Mouse (Mus musculus) adrenal gland, postnatal 14 days (tissue): Measurements from ENCODE around the gene Ap2b1. TPM values are rescaled to one million over a fixed set of nuclear protein-coding genes. Genes with fewer than 3 reads are reported as not detected.

ENCODE experiments used
- DNase-seq: peaks from one replicate; pipeline ENCODE4 v3.0.0; 2021; ENCODE audit warnings: mixed read lengths
- total RNA-seq: library from RNA; stranded (reverse); gene quantifications from 2 replicates; pipeline ENCODE4 v1.2.3, GENCODE M21; 2021

The Ap2b1 gene
- total RNA-seq, 1 experiment from 2014 or later: 86.9 TPM

DNA sequence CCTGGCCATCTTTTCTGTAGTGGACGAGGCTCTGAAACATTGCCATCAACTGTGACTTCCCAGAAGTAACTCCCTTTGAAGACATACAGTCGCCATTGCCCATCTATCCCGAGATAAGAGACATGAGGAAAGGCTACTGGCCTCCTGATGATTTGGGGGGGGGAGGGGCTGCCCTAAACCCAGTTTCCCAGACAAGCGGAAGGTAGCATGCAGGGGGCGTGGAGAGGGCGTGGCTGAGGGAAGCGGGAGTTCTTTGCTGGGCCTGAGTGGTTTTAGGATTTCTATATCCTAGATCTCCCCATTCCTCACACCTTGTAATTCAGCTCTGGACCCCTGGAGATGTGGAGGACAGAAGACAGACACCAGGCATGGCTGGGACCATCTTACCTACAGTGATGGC is 145.0 kb downstream of the Ap2b1 start:
- DNase-seq: no peak

DNA sequence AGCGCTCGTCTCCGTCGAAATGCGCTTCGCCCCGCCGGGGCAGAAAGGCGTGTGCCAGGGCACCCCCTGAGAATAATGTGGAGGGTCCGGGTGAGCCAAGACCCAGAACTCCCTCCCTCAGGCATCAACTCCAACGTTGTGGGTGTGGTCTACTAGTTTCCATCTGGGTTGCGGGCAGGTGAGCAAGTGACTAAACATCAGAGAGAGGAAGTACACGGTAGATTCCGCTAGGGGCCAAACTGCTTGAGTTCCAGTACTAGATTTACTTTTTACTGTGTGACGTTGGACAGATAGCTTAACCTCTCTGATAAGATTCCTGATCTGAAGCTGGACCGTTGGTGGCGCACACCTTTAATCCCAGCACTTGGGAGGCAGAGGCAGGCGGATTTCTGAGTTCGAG is 146.2 kb downstream of the Ap2b1 start:
- no peak for DNase-seq

DNA sequence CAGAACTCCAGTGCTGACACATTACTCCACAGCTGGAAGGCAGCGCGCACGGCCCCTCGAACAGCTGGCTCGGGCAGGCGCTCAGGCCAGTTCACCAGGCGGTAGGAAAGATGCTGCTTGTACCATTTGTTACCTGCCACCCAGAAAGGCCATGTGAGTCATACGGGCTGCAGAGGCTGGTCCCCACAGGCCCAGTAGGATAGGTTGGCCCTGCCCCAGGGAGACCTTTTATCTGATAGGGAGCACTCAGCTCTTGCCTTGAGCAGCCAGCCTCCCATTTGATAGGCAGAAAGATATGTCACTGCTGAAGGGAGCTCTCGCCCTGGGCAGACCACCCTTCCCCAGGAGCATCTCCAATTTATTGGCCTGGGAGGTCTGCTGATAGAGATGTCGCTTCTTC is 148.8 kb downstream of the Ap2b1 start:
- peak; percentile 38 for DNase-seq

DNA sequence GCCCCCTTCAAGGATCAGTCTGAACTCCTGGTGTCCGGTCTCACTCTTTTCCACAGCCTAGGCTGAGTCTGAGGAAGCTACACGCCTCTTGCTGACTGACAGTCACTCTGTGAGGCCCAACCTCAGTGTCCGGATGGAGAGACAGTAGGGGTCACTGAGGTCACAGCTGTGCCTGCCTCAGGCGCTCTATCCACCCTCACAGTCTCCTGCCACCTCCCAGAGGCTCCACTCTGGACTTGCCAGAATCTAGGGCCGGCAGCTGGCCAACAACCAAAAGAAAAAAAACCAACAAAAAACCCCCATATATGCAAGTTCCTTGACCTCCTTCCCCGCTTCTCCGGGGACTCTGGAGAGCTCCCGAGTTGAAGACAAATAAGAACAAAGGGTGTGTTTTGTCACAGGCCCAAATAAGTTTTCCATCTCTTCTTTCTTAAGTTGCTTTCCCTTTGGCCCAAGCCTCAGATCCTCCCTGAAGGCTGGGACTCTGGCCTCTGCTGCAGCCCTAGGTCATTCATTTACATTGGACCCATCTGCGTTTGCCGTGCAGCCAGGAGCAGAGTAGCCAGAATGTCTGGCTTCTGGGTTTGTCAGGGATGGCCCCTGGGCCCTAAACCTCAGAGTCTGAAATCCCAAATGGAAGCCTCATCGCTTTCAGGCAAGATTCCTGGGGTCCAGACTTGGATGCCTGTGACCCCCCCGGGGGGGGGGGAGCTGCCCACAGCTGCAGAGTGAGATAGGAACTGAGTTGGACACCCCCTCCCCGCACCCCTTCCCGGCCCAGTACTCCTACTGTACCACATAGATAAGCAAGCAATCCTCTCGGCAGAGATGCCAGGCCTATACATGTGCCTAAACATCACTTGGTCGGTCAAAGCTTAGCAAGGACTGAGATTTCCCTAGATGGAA is 149.4 kb downstream of the Ap2b1 start:
- DNase-seq: peak; percentile 57

DNA sequence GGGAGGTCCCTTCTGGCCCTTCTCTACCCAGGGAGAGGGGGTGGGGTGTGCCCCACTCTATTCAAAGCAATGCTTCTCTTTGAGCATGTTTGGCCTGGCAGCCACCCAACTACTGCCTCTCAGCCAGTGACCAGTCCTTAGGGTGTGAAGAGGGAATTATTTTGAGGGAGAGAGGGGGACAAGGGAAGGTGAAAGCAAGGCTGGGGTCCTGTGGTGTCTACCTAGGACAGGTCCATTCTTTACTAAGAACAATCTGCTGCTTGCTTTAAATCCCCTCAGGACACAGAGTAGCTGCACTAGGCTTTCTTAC is 150.1 kb downstream of the Ap2b1 start:
- peak; percentile 64 for DNase-seq

DNA sequence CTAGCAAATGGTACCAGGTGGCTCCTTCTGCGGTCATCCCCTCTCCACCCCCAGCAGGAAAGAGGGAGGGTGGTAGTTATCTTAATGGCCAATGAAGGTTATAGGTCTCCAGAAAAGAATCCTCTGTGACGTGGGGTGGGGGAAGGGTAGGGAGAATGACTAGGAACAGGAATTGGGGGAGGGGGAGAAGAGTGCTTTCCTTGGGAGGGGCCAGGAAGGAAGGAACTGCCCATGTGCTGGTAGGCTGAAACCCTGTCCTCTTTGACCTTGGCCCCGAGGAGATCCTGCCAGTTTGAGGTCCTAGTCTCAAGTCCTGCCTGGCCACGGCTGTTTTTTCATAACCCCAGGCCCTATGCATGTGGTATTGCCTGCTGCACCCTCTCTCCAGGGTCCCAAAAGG is 150.5 kb downstream of the Ap2b1 start:
- peak; percentile 57 for DNase-seq

DNA sequence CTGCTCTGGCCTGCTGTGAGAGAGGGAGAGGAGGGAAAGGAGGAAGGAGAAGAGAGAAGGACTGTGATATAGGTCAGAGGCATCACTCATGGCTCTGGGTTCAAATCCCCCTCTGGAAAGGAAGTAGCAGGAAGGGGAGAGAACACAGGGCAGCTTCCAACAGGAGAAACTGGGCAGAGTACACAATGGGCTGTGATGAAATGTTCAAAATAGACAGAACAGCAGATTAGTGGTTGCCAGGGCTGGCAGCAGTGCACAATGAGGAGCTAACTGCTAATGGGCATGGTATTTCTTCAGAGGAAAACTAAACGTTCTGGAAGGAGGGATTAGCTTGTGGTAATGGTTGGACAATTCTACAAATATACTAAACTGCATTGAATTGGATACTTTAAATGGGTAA is 151.7 kb downstream of the Ap2b1 start:
- no peak for DNase-seq

DNA sequence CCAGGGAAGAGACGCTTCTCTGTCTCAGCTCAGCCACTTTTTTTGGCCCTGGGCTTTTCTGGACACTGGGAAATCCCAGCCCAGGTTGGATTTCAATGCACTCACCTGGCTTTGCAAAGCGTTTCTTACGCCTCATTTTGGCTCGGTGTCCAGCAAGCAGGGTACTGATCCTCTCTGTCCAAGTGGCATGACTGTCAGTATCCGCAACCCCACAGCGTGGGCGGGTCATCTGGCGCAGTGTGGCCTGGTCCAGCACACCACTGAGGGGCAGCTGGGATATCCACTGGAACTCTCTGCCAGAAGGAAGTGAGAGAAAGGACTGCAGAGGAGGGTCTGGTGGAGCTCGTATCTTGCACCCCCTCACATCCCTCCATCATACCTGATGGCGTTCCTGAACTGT is 152.5 kb downstream of the Ap2b1 start:
- no peak for DNase-seq

DNA sequence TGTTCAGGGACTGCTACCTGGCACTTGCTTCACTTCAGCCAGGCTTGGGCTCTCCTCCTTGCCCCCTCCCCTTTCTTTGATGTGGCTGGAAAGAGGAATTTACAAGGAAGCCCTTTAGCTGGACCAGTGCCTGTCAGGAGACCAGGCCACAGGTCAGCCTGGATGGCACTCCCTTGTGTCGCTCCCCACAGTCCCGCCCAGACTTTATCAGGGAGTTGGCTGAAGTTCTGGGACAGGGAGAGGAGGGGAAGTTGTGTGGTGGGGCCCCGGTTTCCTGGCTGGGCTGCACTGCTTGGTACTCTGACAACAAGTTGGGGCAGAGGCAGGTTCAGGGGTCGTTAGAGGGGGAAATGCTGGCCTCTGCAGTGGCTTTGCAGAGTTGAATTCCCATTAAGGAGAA is 155.7 kb downstream of the Ap2b1 start:
- peak; percentile 61 for DNase-seq

Other genes starting within 250 kb of the Ap2b1 start
- gene Slfn2, start 233.9 kb upstream of the Ap2b1 start, total RNA-seq: 4.1 and 15.8 TPM in 2 replicates
- 0.48 and 5.3 TPM in 2 replicates for gene Slfn1, start 182.2 kb upstream of the Ap2b1 start, total RNA-seq
- 0.22 and 0.30 TPM in 2 replicates for gene Slfn4, start 123.8 kb upstream of the Ap2b1 start, total RNA-seq
- 3.8 and 4.2 TPM in 2 replicates for gene Slfn3, start 107.7 kb upstream of the Ap2b1 start, total RNA-seq
- 0.41 and 2.7 TPM in 2 replicates for gene Slfn14, start 12.3 kb upstream of the Ap2b1 start, total RNA-seq
- gene Pex12, start 3.6 kb downstream of the Ap2b1 start, total RNA-seq: 15.1 and 16.2 TPM in 2 replicates
- gene Rasl10b, start 110.1 kb downstream of the Ap2b1 start, total RNA-seq: 10.2 and 10.3 TPM in 2 replicates
- not detected in 2 replicates for gene Gas2l2, start 130.4 kb downstream of the Ap2b1 start, total RNA-seq
- 0.37 and 0.75 TPM in 2 replicates for gene 1700020L24Rik, start 138.7 kb downstream of the Ap2b1 start, total RNA-seq
- 7.4 and 8.3 TPM in 2 replicates for gene Mmp28, start 164.0 kb downstream of the Ap2b1 start, total RNA-seq
- gene Taf15, start 174.1 kb downstream of the Ap2b1 start, total RNA-seq: 66.3 and 72.1 TPM in 2 replicates
- gene Heatr9, start 223.2 kb downstream of the Ap2b1 start, total RNA-seq: not detected in 2 replicates
- gene Ccl5, start 231.5 kb downstream of the Ap2b1 start, total RNA-seq: 25.5 TPM in 1 of 2 replicates, not detected in the other